Mouse (Mus musculus): ENCODE data around the gene Vwde.

DNA sequence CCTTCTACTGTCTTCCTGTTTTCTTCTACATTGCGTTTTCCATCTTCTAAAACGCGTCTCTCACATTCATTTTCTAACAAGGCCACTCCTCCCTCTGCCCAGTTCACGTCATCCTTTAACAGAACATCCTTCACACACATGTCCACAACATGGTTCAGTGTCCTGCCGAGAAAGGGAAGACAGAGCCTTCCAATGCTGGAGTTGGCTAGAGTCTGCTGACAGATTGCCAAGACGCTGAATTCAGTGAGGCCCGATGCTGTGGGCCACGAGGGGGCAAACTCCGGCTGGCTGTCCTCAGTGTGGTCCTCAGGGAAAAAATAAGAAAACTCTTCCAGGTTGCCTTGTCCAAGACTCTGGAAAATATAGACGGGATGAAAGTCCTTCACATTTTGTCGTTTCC lies 37.9 kb downstream of the Vwde start:
- TF ChIP-seq CTCF (IDR thresholded peaks at IDR 0.05) (no peak), EP300 (IDR thresholded peaks at IDR 0.05; ENCODE audit: insufficient read depth, low read depth, low read length) (no peak)
